Mouse (Mus musculus) kidney, embryonic 16.5 days (tissue): ENCODE results near the gene Mxra7. TPM values are rescaled to one million over a fixed set of nuclear protein-coding genes. Genes with fewer than 3 reads are reported as not detected.

Experiments used
- ATAC-seq: fragments of 200-750 bp; cut with Nextera tagmentation; 2 replicates; pipeline ENCODE4 v1.8.0; 2017; ENCODE audit warnings: moderate TSS enrichment; ENCODE audit not compliant: low FRiP score, low TSS enrichment
- H3K27ac ChIP-seq: fragments of 300-500 bp; sonication (generic); 2 replicates; pipeline ENCODE4 v1.5.1; 2014; ENCODE audit warnings: low read length
- H3K27me3 ChIP-seq: fragments of 300-500 bp; sonication (generic); 2 replicates; pipeline ENCODE4 v1.6.1; 2014; ENCODE audit warnings: low read length, control low read depth, mixed read lengths; ENCODE audit not compliant: insufficient read depth
- H3K36me3 ChIP-seq: fragments of 300-500 bp; sonication (generic); 2 replicates; pipeline ENCODE4 v1.6.1; 2014; ENCODE audit warnings: low read length, control low read depth, mixed read lengths; ENCODE audit not compliant: insufficient read depth
- H3K4me1 ChIP-seq: fragments of 300-500 bp; sonication (generic); 2 replicates; pipeline ENCODE4 v1.6.1; 2014; ENCODE audit warnings: low read length, control low read depth, mixed read lengths; ENCODE audit not compliant: insufficient read depth
- H3K4me2 ChIP-seq: fragments of 300-500 bp; sonication (generic); replicated peaks from 2 replicates; pipeline ENCODE4 v1.6.1; 2014; ENCODE audit warnings: low read depth, low read length
- H3K4me3 ChIP-seq: fragments of 300-500 bp; sonication (generic); 2 replicates; pipeline ENCODE4 v1.5.1; 2014; ENCODE audit warnings: mild to moderate bottlenecking, low read length
- H3K9ac ChIP-seq: fragments of 300-500 bp; sonication (generic); replicated peaks from 2 replicates; pipeline ENCODE4 v1.6.1; 2014; ENCODE audit warnings: low read length
- H3K9me3 ChIP-seq: fragments of 300-500 bp; sonication (generic); 2 replicates; pipeline ENCODE4 v1.6.1; 2016; ENCODE audit warnings: low read length, control low read depth
- WGBS: fragments of 180-500 bp; shearing (Covaris S2); extraction: QIAGEN DNeasy Blood & Tissue Kit; methylation state at CpG from one replicate; pipeline ENCODE4 v1.1.7; 2014; 5-methylcytosine and 5-hydroxymethylcytosine counted together
- polyA plus RNA-seq: library from polyadenylated mRNA; unstranded; fragments of >200 nt; fragmentation: Nextera tagmentation; extraction: Ambion mirVana; gene quantifications from 2 replicates; pipeline ENCODE4 v1.2.1, GENCODE M21; 2015

Mxra7 gene
- polyA plus RNA-seq, 1 experiment from 2014 or later, result 15.6 TPM

DNA sequence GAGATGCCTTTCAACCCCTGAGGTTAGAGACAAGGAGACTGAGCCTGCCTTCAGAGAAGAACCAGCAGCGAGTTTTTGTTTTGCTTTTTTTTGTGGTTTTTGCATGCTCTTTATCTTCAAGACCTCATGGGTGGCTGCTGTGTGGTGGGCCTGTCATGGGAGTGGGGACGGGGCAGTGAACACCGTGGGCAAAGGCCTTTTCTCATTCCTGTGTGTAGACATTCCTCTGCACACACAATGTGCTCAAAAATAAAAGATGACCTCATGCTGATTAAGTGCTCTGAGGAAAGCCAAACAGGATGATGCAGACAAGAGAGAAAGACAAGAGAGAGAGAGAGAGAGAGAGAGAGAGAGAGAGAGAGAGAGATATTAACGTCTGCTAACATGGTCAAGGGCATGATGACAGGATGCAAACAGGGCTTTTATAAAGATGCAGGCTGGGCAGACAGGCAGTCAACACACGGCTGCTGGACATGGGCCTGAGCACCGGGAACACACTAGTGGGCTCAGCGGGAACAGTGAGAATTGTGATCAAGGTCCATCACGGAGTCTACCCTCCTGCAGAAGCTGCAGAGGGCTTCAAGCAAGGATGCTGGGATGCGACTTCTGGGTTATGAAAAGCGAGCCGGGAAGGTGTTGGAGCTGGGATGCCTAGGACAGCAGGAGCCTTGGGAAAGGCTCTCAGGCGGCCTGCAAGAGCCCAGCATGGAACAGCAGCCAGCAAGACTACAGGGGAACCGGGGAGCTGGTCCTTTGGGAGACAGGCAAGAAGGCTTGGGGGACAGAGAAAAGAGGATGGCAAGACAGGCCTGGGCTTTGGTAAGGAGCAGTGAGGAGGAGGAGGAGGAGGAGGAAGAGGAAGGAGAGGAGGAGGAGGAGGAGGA, 6.5 kb downstream of the Mxra7 start:
- H3K27ac ChIP-seq, result peak overlapping the region; percentile 27; the same call in 1 of the 2 replicates
- H3K27me3 ChIP-seq, result no peaks in the 10 kb centered on the region
- H3K4me3 ChIP-seq, result no peak overlapping the region
- H3K9ac ChIP-seq, result no peak overlapping the region
- H3K36me3 ChIP-seq, result no peaks in the 10 kb centered on the region
- no peak overlapping the region for H3K4me2 ChIP-seq
- H3K4me1 ChIP-seq, result peaks cover 36% of the 10 kb centered on the region
- 70% methylated on average over 13 of the region's 13 CpGs for WGBS
- H3K9me3 ChIP-seq, result no peaks in the 10 kb centered on the region
- ATAC-seq, result no peak

DNA sequence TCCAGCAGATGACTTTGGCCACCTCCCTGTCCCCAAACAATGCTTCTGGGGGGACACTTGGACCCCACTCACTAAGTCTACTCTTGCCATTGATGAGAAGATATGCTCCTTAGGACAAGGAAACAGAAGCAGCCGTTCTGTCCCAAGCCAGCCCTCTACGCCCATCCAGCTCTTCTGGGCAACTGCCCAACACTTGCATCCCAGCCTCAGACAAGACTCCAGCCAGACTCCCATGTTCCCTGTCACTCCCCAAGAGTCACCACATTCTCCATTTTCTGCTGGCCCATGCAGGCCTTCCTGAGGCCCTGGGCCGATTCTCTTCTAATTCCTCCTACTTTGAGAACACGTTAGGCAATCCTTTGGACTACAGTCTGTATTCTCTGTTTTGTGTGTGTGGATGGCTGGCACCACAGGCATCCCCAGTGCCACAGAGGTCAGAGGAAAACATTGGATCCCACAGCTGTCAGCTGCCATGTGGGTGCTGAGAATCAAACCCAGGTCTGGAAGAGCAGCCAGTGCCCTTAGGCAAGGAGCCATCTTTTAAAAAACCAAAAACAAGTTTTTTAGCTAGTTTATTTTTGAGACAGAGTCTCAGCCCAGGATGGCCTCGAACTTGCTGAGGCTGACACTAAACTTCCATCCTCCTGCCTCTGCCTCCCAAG, 7.8 kb downstream of the Mxra7 start:
- no peak for ATAC-seq
- peaks cover 29% of the 10 kb centered on the region for H3K4me1 ChIP-seq
- no peak overlapping the region for H3K27ac ChIP-seq
- no peaks in the 10 kb centered on the region for H3K27me3 ChIP-seq
- no peak overlapping the region for H3K4me3 ChIP-seq
- H3K9ac ChIP-seq, result no peak overlapping the region
- no peak overlapping the region for H3K4me2 ChIP-seq
- H3K9me3 ChIP-seq, result no peaks in the 10 kb centered on the region
- 89% methylated on average over 5 of the region's 5 CpGs for WGBS
- H3K36me3 ChIP-seq, result no peaks in the 10 kb centered on the region

DNA sequence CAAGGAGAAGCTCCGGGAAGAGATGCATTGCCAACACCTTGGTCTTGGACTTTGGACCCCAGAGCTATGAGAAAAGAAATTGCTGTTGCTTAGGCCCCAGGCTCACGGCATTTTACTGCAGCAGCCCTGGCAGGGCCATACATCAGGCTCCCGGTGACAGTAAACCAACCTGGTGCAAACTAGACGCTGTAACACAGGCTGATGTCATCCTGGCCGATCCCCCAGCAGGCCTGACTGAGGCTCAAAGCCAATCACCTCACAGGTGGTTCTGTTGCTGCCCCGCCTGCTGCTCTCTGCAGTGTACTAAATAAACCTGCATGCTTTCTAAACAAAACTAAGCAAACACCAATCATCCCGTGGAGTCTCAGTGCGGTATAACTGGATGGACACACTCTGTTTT, 9.1 kb downstream of the Mxra7 start:
- peaks cover 38% of the 10 kb centered on the region for H3K4me1 ChIP-seq
- H3K27ac ChIP-seq, result no peak overlapping the region; the same call in 1 of the 2 replicates
- no peak overlapping the region for H3K9ac ChIP-seq
- no peaks in the 10 kb centered on the region for H3K36me3 ChIP-seq
- WGBS, result 38% methylated on average over 8 of the region's 8 CpGs
- H3K4me2 ChIP-seq, result no peak overlapping the region
- no peak overlapping the region for H3K4me3 ChIP-seq
- H3K27me3 ChIP-seq, result no peaks in the 10 kb centered on the region
- ATAC-seq, result no peak
- H3K9me3 ChIP-seq, result no peaks in the 10 kb centered on the region

GRCm38 (mm10) chr11:116817567-116817966, 10.3 kb downstream of the Mxra7 start:
- H3K36me3 ChIP-seq, result no peaks in the 10 kb centered on the region
- no peak overlapping the region for H3K4me2 ChIP-seq
- peaks cover 50% of the 10 kb centered on the region for H3K4me1 ChIP-seq
- no peak overlapping the region for H3K27ac ChIP-seq
- 97% methylated on average over 5 of the region's 5 CpGs for WGBS
- H3K9me3 ChIP-seq, result no peaks in the 10 kb centered on the region
- ATAC-seq, result no peak
- H3K9ac ChIP-seq, result no peak overlapping the region
- H3K4me3 ChIP-seq, result no peak overlapping the region
- H3K27me3 ChIP-seq, result no peaks in the 10 kb centered on the region

GRCm38 (mm10) chr11:116816769-116817168, 11.1 kb downstream of the Mxra7 start:
- peaks cover 54% of the 10 kb centered on the region for H3K4me1 ChIP-seq

GRCm38 (mm10) chr11:116814884-116815415, 12.9 kb downstream of the Mxra7 start:
- H3K4me2 ChIP-seq, result no peak overlapping the region; the same call in 1 of the 2 replicates

More at GRCm38 (mm10) chr11:116816769-116817168, 11.1 kb downstream of the Mxra7 start:
- Histone ChIP-seq H3K4me2 (no peak overlapping the region), H3K9ac (no peak overlapping the region), H3K9me3 (no peaks in the 10 kb centered on the region), H3K27me3 (no peaks in the 10 kb centered on the region), H3K36me3 (no peaks in the 10 kb centered on the region), H3K27ac (no peak overlapping the region), H3K4me3 (no peak overlapping the region)
- 78% methylated on average over 5 of the region's 5 CpGs for WGBS
- no peak for ATAC-seq

GRCm38 (mm10) chr11:116814076-116814883, 13.6 kb downstream of the Mxra7 start:
- Histone ChIP-seq H3K4me2 (no peak overlapping the region), H3K9ac (peak overlapping the region; percentile 45), H3K27me3 (no peaks in the 10 kb centered on the region), H3K9me3 (no peaks in the 10 kb centered on the region), H3K4me3 (no peak overlapping the region), H3K27ac (peak overlapping the region; percentile 67), H3K36me3 (no peaks in the 10 kb centered on the region), H3K4me1 (peaks cover 52% of the 10 kb centered on the region)
- WGBS, result 17% methylated on average over 20 of the region's 20 CpGs
- ATAC-seq, result peak; percentile 56

More at GRCm38 (mm10) chr11:116814884-116815415, 12.9 kb downstream of the Mxra7 start:
- WGBS, result 25% methylated on average over 7 of the region's 7 CpGs
- H3K9ac ChIP-seq, result peak overlapping the region; percentile 45; the same call in 1 of the 2 replicates
- H3K27ac ChIP-seq, result peak overlapping the region; percentile 67
- H3K4me1 ChIP-seq, result peaks cover 52% of the 10 kb centered on the region
- no peak overlapping the region for H3K4me3 ChIP-seq
- no peaks in the 10 kb centered on the region for H3K9me3 ChIP-seq
- H3K36me3 ChIP-seq, result no peaks in the 10 kb centered on the region
- H3K27me3 ChIP-seq, result no peaks in the 10 kb centered on the region
- no peak for ATAC-seq

- Histone ChIP-seq H3K4me2 (no peak overlapping the region), H3K27me3 (no peaks in the 10 kb centered on the region), H3K27ac (peak overlapping the region; percentile 67), H3K9ac (no peak overlapping the region), H3K4me3 (no peak overlapping the region), H3K4me1 (peaks cover 49% of the 10 kb centered on the region), H3K36me3 (no peaks in the 10 kb centered on the region), H3K9me3 (no peaks in the 10 kb centered on the region)
- 83% methylated on average over 13 of the region's 13 CpGs for WGBS
- ATAC-seq, result no peak
These were observed 14.2 kb downstream of the Mxra7 start for GRCm38 (mm10) chr11:116813610-116814009.

GRCm38 (mm10) chr11:116812793-116813529, 14.9 kb downstream of the Mxra7 start:
- ATAC-seq, result peak; percentile 25
- H3K9me3 ChIP-seq, result no peaks in the 10 kb centered on the region
- 38% methylated on average over 21 of the region's 21 CpGs for WGBS
- no peaks in the 10 kb centered on the region for H3K36me3 ChIP-seq
- 0 out of 2 replicates have a peak overlapping the region, but pooled peaks have one; percentile 11 for H3K4me2 ChIP-seq
- 0 out of 2 replicates have a peak overlapping the region, but pooled peaks have one; percentile 22 for H3K9ac ChIP-seq
- H3K4me3 ChIP-seq, result no peak overlapping the region
- H3K27me3 ChIP-seq, result no peaks in the 10 kb centered on the region
- H3K4me1 ChIP-seq, result peaks cover 44% of the 10 kb centered on the region
- peak overlapping the region; percentile 67 for H3K27ac ChIP-seq
